Mouse (Mus musculus): Measurements from ENCODE around the gene Card10.
"Not testable (repeated sequence)": the region's sequence is repeated elsewhere in the genome, so short reads cannot be mapped to it uniquely, and the experiment has no call there.

Card10 gene

DNA sequence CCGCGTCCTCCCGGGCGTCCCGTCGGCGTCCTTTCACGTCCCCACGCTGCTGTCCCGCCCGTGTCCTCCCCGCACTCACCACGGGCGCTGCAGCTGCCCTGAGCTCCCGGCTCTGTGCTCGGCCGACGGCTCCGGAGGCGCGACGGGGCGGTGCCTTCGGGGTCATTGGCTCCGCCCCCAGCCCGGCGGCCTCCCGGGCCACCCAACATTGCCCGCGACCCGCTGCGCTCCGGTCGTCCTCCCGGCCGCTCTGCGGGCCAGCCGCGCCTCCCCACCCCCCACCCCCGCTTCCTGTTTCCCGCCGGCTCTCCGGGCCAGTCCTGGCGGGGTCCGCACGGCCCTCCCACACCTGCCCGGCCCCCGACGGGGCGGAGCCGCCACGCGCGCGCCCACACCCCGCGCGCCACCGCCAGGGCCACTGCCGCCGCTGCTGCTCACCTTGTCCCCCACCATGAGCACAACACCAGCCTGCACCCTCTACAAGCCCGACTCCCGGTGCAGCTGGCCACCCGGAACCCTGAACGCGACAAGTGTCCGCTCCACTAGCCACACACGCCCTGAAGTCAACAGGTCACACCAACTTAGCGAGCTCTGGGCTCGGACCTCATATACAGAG is at the start of gene Card10:
TSS of gene Card10 (minus strand) at position 267 of the 616 bp plus-strand sequence.
- in situ Hi-C loops (cut with MboI, MseI), result no loop called here

DNA sequence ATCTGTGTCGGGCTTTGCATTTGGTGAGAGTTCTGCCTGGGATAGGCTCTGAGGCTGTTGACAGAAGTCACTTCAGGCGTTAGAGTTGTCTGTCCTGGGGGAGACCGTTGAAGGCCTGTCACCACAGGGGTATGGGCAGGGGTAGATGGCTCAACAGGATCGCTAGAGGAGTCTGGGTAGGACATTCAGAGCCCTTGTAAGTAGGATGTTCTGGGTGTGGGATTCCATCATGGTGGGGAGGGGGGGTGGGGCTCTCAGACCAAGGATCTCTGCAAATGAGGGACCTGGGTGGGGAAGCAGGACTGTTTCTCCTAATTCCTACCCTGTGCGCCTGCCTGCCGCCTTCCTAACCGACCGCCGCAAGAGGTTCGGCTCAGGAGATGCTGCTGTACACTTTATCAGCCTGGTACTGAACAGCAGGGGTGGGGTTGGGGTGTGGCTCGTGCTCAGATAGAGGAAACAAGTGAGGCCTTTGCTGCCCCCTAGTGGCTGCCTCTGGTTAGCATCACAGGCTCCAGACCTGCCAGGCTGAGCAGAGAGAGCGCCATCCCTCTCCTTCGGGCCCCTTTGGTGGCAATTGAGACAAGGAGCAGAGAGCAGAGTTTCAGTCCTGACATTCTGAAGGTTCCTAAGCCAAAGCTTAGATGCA is 48.8 kb upstream of the Card10 start:
- in situ Hi-C loops (cut with MboI, MseI), result no loop called here

DNA sequence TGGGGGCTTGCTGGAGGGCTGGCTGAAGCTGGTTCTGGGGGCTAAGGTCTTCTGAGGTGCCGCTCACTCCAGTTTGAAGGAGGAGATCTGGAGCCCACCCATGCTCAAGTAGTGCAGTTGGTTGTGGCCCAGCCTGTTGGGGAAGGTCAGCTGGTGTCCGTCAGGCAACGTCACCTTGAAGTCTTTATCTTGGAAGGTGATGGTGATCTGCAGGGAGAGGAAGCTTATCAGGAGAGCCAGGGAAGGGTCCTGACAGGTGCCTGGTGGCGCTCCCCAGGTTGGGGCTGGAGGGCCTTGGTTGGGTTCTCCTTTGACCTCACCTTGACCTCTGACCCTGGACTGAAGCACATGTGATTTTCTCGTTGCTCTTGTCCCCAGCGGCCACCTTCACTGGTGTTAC is 48.1 kb upstream of the Card10 start:
- in situ Hi-C loops (cut with MboI, MseI), result no loop called here

DNA sequence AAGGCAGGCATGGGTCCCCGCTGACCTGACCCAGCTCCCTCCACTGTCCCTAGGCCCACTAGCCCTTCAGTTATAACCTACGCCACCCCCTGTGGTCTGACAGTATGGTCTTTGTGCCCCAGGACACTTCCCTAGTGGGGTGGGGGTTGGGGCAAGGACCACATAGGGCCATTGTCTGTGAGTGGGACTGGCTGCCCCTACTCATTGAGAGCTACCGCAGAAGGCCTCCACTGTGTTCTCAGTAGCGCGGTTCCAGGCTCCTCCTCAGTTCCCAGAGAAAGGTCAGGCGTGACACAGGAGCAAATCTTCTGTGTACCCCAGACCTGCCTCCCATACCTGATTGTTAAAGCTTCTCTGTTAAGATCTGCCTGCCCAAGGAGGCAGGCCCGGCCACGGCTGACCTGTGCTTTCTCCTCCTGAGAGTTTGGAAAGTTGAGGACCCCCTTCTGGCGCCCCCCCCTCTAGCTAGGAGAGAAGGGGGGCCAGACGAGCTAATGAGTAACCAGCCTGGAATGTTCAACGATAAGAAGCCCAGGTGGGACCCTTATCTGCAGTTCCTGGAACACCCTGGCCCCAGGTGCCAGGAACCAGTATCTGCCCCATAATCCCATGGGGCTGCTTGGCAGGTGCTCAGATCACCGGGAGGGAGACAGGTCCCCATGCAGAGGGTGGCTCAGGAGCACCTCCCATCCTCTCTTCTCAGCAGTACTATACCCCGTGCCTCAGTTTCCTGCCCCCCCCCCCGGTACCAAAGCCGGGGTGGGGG is 47.4 kb upstream of the Card10 start:
- in situ Hi-C loops (cut with MboI, MseI), result no loop called here

DNA sequence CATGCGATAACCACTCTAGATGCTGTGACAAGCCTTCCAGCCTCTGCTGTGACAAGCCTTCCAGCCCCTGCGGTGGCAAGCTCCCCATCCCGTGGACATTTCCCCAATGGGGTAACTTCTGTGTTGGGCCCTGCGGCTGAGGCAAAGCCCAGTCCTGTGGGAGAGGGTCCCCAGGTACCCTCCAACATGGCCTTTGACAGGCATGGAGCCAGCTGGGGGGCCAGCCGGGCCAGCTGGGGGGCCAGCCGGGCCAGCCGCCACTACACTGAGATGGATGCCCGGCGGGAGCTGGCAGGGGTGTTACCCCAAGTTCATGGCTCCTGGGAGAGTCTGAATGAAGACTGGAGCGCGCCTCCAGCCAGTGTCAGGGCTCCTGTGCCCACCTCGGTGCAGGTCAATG is 46.6 kb upstream of the Card10 start:
- in situ Hi-C loops (cut with MboI, MseI), result no loop called here

DNA sequence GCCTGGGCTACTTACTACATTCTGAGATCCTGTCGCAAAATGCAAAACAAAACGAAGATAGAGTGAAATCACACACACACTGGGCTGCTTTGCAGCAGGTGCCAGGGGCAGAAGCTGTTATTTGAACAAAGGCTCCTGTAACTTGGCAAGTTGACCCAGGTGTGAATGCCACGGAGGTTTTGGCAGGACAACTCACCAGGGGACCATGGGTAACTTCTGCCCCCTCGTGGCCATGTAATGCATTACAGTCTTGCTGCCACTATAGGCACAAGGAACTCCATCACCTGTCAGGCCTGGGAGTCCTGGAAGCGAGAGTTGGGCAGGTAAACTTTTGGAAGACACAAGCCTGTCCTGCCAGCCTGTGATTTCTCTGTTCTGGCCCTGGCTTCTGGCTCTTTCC is 45.6 kb upstream of the Card10 start:
- in situ Hi-C loops (cut with MboI, MseI), result no loop called here

DNA sequence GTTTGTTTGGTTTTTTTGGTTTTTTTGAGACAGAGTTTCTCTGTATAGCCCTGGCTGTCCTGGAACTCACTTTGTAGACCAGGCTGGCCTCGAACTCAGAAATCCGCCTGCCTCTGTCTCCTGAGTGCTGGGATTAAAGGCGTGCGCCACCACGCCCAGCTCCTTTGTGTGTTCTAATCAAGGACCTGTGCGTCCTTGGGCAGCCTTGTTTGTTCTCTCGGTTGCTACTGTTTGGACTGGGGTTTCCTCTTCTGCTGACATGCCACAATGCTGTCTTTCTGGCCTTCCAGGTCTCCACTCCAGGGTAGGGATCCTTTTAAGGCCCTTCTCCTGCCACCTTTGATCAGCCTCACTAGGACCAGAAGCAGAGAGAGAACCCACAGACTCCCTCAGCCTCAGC is 44.0 kb upstream of the Card10 start:
- in situ Hi-C loops (cut with MboI, MseI), result not testable (repeated sequence)

DNA sequence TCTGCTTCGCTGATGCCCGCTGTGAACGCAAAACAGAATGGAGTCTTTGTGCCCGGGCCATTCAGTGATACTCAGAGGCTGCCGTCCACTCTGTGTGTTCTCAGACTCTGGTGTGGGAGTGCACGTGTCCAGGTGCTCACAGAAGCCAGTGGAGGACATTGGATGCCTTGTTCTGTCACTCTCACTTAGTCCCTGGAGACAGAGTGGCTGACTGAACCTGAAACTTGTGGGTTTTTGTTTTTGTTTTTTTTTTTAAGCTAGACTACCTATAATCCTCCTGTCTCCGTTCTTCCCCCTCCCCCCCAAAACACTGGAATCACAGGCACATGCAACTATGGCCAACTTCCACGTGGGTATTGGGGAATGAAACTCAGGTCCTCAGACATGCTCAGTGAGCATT is 43.5 kb upstream of the Card10 start:
- in situ Hi-C loops (cut with MboI, MseI), result no loop called here

DNA sequence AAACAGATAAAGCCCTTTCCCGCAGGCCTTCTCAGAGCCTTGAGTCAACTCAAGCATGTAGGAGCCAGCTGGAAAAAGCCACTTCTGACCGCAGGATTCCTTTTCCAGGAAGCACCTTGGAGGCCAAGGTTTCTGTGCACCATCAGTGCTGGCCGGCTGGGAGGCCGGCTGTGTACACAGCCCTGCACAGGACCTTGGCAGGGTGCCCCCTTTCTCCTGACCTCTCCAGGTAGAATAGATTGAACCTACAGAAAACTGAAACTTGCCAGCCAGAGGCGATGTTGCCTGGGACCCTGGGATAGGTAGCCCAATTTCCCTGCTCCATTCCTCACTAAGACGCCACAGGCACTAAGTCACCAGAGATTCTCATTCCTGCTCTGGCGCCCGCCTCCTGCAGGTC is 43.0 kb upstream of the Card10 start:
- in situ Hi-C loops (cut with MboI, MseI), result no loop called here

DNA sequence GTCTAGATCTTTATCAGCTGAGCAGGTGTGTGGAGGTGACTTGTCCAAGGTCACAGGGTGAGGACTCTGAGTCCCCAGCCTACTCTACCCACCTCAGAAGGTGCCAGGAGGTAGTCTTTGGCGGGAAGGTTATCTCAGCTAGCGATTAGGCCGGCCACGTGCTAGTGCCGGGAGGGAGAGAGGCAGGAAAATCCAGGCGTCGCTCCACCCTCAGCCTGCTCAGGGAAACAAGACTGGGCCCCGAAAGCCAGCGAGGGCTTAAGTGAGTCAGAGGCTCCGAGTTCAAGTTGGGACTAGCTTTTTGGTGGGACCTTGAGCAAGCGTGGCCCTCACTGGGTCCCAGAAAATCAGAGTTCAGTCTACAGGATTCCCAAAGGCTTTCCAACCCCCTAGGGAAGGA is 42.5 kb upstream of the Card10 start:
- in situ Hi-C loops (cut with MboI, MseI), result no loop called here

DNA sequence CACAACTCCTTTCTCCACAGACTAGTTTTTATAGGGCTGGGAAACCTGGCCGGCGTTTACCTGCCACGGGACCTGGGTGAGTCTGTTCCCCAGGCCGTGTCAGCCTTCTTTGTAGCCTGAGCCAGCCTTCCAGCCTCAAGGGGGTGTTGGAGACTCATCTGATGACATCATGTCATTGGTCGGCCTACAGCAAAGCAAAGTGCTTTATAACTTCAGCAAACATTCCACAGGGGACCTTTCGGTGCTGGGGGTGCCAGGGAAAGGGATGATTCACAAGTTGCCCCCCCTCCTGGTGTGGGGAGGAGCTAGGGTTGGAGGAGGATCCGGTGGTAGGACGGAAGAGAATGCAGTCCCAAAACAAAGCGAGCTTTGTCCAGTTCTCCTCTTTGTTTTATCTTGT is 41.9 kb upstream of the Card10 start:
- in situ Hi-C loops (cut with MboI, MseI), result no loop called here

DNA sequence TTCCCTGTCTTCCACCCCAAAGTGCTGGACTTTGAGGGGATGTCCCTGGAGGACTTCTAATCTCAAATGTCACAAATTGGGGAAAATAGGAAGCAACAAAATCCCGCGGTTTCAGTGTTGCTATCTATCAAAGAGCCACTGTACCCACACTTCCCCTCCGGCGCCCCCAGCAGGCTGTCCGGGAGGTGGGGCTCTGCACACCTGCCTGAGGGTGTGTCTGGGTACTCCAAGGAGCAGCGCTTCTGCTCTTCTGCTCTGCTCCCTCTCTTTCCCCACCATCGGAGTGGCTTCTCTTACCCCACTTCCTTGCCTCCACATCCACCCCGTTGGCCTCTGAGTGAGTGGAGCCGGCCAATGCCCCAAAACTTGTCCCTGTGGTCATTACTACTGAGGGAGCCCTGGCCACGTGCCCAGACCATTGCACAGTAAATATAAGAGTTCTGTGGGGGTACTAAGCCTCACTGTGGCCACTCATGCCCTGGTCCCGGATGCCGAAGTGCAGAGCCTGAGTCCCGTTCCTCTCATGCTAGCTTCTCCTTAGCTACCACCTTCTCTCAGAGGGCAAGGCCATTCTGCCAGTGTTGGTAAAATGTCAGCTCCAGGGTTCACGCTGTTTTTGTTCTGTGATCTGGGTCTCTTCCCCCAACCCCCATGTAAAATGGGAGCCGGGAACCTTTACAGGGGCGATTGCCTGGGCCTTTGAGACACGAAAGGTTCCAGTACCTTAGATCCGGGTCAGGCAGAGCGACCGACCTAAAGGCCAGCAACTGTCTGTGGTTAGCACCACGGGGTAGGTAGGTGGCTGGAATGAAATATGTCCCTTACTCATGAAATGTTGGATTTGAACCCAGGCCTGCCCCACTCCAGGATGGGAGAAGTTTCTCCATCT is 41.0 kb upstream of the Card10 start:
- in situ Hi-C loops (cut with MboI, MseI), result no loop called here

DNA sequence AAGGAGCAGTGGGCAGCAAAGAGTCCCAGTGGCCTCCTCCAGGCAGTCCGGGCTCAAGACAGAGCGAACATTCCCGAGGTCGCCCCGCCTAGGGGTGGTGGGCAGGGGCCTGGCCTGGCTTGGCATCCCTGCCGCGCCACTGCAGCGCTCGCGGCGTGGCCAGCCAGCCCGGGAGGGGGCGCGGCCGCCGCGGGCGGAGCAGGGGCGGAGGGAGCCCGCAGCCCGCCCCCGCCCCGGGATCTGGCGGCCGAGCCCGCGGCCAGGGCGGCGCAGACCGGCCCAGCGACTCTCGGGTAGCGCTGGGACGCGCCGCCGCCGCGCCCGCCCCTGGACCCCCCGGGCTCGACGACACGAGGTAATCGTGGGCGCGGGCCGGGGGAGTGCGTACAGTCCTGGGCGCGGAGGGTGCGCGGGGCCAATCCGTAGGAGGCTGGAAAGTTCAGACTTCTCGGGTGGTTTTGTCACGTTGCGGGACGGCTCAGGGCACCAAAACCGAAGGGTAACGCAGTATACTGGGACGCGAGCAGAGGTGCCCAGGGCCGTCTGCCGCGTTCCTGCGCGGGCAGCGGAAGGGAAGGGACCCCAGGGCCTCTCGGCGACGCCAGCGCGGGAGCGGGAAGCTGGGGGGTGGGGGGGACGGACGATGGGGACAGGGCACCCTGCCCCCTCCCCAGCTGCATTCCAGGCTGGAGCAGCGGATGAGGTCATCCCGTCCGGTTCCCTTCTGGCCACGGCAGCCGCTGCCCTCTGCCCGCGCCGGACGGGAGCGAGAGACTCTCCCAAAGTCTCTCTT is 39.7 kb upstream of the Card10 start, which contains the start of gene Cdc42ep1:
TSS of gene Cdc42ep1 (plus strand) at position 254 of the 793 bp plus-strand sequence.
- in situ Hi-C loops (cut with MboI, MseI), result no loop called here

DNA sequence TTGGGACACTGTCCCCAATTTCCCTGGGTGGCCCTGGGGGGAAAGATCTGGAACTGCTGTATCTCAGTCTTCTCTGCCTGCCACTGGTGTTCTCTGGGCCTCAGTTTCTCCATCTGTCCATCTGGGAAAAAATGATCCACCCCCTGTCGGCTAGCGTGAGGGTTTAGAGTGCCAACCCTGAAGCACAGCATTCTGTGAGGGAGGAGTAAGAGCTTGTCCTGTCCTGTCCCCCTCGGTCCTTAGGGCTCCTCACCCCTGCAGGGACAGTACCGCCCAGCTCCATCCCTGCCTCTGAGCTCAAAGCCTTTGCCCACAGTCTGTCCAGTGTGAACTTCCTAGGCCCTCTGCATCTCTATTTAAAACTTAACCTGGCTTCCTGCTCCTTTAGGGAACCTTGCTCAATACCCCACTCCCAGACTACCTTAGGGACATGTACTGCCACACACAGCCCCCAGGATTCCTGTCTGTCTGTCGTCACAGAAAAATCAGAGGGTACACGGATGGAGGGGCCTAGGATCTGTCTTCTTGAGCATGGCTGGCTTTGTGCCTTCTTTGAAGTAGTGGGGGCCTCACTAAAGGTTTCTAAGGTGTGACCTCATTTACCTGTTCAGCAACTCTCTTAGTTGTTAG is 38.4 kb upstream of the Card10 start:
- in situ Hi-C loops (cut with MboI, MseI), result no loop called here

DNA sequence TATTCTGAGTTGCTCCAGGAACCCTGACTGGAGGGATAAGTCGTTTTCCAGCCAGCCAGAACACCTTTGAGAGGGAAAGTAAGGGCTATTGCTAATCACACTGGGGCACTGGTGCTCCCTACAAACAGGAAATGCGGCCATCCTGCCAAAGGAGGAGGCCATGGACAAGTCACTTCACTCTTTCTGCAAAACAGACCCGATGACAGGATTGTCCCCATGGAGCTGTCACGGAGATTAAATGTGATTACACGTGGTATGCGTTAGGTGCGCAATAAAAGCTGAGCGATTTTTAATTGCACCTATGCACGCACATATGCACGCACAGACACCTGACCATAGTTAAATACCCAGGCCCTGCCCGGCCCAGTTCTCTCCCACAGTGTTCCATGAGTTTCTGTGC is 37.9 kb upstream of the Card10 start:
- in situ Hi-C loops (cut with MboI, MseI), result no loop called here

DNA sequence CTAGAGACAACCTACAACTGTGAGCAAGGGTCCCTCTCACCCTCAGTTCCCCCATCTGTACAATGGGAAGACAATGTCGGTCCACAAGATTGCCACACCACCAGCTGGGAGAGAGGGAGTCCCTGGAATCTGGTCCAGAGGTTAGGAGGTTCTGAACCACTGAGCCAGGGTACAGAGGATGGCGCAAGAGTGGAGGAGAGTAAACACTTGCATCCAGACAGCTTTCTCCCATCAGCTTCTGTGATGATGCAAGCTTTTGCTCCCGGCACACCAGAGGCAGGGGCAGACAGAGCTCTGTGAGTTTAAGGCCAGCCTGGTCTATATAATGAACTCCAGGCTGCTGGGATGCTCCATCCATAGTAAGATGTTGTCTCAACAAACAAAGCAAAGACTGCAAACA is 37.4 kb upstream of the Card10 start:
- in situ Hi-C loops (cut with MboI, MseI), result no loop called here

DNA sequence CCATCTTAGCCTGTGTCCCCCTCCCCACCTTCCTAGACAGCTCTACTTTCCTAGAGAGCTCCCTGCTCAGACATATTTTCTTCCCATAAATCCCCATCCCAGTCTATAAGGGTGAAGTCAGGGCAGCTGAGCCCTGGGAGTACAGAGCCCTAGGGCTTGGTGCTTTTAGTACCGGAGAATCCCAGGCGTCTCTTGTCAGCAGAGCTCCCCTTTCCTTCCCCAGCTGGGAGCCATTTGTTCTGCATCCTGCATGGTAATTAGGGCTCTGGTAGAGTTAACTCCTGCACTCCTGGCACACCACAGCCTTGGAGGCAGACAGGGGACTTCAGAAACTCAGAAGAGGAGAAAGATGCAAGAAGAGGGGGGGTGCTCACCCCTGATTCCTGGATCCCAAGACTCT is 36.9 kb upstream of the Card10 start:
- in situ Hi-C loops (cut with MboI, MseI), result no loop called here

DNA sequence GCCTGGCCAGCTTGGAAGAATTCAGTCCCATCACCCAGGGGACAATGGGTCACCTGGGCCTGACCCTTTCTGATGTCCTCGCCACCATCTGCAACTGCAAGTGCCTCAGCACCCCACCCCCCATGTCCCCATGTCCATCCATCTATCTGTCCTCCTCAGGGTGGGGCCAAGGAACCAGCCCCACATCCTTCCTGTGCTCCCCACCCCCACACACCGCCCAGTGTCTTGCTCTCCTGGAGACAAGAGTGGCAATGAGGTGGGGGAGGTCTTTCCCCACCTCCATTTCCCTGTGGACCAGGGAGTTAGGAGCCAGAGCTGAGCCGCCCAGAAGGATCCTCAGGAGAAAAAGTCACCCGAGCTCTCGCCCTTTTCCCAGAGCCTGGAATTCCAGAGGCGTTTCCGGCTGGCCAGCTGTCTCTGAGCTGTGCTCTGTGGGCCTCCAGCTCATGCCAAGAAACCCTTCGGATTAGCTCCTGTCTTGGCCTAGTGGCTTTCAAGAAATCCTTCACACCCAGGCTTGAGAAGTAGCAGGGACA is 33.3 kb upstream of the Card10 start:
- in situ Hi-C loops (cut with MboI, MseI), result no loop called here

DNA sequence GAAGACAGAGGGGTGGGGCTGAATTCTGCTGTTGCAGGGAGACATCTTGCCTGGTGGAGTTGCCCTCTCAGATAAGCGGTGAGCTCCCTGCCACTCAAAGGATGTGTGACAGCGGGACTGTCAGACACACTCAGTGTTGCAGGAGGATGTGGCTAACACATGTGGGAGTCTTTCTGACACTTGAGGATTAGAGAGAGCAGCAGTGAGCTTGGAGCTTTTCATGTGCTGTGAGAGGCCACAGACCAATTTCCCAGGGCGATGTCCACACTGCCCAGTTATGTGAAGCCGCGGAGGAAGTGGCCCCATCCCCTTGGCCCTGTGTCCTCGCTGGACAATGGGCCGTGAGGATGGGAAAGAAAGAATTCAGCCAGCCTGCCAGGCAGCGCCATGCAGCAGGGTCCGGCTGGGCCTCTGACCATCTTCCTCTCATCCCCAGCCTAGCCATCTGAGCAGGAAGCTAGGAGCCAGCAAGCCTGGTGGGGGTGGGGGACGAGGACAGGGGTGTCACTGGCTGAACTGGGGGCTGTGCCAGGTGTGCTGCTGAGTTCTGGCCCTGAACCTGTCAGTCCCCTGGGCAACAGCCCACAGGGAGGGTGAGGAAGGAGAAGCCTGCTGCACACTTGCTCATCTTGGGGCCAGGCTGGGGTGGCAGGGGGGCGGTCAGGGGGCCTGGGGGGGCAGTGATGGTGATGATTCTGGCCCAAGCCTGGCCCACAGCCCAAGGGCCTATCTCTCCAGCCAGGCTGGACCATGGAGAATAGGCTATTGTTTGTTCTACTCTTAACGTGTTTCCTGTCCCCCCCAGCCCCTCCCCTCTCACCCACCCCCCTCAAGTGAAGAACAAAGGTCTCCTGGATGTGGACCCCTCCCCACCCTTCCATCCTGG is 32.6 kb upstream of the Card10 start:
- in situ Hi-C loops (cut with MboI, MseI), result no loop called here

Measured in T-helper 1 cell (primary cell).